Mouse (Mus musculus) hindlimb bud, embryonic 11.5 days (tissue): ENCODE results near the gene N4bp1.

Source experiments
- DNase-seq: peaks from one replicate; pipeline ENCODE4 v3.0.0-alpha.2; 2012; ENCODE audit warnings: low read depth, low spot score; ENCODE audit errors: extremely low spot score

N4bp1 gene

DNA sequence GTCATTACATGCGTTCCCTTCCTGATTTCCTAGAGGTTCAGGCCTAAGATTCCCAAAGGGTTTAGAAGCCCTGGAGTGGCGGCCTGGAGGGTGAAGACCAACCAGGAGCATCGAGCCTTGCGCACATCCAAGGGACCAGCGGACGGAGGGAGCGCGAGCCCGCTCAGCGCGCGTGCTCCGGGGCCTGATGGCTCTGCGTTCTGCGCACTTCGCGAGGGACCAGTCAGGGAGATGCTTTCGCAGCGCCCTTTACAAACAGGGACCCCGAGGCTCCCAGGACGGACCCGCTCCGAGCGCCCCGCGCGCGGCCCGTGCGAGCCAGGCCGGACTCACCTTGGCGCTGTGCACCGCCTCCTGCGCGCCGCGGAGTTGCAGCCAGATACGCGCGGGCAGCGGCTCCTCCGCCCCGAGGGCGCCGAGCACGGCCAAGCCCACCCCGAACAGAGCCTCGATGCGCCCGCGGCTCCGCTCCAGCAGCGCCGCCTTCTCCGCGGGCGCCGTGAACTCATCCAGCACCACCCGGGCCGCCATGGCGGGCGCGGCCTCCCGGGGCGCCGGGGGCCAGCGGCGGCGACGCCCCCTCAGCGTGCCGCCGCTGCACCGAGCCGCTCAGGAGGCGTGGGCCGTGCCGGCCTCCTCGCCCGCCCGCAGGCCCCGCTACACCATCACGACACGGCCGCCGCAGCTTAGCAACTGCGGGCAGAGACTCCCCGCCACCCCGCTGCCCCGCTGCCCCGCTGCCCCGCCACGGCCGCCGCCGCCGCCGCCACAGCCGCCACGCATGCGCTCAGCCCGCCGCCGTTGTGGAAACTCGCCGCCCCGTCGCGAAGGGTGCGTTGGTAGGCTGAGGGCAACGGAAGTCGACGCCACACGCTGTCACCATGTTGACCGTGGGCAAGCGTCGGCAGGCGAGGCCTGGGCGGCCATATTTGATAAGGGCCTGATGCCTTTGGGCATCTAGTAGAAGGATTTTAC, at the start of gene N4bp1:
TSS of gene N4bp1 (minus strand) at position 770 of the 975 bp plus-strand sequence.
- peak; percentile 61 for DNase-seq

DNA sequence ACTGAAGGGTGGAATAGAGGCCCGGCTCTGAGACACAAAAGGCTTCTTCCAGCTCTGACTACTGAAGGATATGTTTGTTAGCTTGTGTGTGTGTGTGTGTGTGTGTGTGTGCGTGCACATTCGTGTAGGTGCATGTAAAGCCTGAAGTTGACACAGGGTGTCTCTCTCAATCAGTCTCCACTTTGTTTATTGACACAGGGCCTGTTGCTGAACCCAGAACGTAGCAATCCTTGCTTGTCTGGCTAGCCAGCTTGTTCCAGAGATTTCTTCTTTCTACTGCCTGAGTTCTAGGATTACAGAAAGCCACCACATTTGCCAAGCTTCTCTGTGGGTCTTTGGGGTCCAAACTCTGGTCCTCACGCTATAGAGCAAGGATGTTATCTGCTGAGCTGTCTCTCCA, 49.8 kb upstream of the N4bp1 start:
- DNase-seq: no peak

DNA sequence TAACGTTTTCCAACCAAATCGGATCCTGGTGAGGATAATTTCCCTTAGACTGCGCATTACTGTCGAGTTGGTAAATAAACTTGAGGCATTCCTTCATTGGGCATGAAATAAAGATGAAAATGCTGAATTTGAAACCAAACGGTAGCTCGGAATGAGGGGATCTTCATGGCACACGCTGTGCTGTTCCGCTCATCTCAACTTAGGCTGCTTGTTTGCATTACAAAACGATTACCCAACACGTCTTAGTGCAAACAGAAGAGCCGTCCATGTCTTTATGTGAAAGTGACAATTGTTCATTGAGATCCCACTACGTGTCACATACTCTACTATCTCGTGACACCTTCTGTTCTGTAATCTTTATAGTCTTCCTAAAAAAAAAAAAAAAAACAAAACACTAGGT, 49.3 kb upstream of the N4bp1 start:
- DNase-seq: no peak

DNA sequence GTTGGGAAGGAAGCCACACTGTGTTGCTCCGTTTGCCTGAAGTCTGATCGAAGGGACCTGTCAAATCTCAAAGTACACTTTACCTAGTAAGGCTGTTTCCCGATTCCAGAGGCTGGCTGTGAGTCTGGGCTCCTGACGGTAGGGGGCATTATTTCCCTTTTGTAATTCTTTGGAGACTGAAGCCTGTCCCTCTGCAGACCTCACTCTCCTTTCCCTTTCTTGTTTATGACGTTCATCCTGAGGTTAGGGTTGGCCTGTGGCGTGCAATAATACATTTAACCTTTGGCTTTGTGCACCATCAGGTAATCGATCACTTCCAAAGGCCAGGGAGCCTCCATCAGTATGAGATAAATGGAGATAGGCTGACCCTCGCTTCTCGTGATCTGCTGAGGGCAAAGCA, 48.8 kb upstream of the N4bp1 start:
- peak; percentile 46 for DNase-seq

DNA sequence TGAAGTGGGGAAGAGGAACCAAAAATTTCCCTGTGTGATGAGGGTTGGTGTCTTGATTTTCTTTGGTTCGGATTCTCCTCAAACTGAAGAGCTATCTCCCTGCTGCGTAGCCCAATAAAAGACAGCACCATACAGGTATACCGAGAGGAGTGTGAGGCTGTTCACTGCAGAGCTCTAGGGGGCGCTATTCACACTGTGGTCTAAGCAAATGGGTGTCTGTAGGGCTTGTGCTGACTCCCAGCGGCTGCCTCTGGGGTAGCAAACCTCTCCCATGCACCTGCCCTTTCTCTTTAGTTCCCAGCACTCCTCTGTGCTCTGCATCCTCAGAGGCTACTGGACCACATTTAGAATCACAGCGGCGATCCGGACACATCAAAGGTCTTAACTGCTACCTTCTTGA, 41.2 kb upstream of the N4bp1 start:
- DNase-seq: no peak

DNA sequence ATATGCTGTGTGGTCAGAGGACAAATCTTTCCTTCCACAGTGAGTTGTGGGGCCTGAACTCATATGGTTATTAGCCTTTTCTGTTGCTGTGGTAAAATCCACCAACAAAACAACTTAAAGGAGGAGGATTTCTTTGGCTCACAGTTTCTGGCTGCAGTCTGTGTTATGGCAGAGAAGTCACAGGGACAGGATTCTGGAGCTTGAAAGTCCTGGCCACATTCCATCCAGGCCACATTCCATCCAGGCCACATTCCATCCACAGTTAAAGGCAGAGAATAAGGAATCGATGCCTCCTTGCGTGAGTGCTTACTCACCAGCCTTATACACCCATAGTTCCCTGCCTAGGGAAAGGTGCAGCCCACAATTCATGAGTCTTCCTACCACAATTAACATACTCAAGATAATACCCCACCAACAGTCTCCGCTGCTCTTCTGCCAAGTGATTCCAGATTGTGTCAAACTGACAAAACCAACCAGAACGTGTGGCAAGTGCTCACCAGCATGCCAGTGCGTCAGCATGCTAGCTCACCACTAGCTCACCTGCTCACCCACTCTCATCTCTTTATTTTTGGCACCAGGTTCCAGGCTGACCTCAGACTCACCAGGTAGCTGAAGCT, 38.3 kb upstream of the N4bp1 start:
- no peak for DNase-seq

DNA sequence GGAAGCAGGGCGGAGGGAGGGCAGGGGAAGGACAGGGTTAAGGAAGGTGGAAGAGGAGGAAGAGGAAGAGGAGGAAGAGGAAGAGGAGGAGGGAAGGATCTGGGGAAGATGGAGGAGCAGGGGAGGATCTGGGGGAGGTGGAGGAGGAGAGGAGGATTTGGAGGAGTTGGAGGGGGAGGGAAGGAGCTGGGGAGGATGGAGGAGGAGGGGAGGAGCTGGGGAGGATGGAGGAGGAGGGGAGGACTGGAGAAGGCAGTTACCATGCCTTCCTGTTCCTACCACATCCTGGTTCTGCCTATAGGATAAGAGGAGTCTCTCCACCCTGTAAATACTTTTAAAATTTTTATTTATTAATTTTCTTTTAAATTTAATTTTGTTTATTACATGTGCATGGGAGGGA, 37.6 kb upstream of the N4bp1 start:
- no peak for DNase-seq

DNA sequence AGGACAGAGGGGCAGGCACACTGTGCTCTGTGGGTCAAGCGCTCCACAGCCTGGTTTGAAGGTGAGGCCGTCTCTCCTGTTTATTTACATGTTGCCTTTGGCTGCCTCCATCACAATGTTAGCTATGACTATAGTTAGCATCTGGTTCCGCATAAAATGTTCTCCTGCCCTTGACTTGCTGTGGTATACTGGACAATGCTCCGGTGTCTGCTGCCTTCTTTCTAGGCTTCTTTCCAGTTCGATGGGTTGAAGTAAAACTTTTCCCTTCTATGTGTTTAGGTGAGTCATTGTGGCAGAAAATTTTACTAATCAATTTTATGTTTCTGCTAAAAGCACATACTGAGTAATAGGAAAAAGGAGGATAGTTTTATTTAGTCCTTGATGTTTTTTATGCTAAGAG, 37.1 kb upstream of the N4bp1 start:
- no peak for DNase-seq

DNA sequence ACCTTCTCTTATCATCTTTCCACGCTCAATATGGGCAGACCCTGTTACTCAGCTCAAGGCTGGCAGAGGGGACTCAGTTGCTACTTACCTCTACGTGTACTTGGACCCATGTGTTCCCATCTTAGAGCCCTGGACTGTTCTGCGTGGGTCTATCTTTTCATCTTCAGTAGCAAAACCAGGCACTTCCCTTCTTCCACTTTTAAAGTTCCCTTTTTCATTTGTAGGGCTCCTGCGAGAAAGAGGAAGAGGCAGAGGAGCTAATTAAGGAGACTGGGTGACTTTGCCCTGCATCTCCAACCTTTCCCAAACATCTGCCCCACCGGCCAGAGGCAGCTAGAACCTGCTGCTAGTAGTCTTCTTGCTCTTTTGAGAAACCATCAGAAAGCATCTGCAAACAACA, 35.9 kb upstream of the N4bp1 start:
- DNase-seq: no peak

DNA sequence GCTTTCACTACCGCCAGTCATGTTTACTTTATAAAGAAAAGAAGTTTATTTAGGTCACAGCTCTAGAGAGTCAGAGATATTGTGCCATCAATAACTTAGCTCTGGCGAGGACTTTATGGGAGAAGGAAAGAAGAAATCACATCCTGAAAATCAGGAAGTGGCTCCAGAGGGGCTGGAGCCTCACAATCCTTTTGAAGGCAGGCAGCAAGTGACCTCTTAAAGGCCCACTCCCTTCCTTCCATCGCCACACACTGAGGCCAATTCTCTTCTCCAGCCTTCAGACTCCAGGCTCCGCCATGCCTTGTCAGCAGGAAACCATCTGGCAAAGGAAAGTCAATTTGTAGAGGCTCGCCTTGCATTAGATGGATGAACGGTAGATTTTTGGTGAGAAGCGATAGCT, 35.4 kb upstream of the N4bp1 start:
- DNase-seq: no peak

DNA sequence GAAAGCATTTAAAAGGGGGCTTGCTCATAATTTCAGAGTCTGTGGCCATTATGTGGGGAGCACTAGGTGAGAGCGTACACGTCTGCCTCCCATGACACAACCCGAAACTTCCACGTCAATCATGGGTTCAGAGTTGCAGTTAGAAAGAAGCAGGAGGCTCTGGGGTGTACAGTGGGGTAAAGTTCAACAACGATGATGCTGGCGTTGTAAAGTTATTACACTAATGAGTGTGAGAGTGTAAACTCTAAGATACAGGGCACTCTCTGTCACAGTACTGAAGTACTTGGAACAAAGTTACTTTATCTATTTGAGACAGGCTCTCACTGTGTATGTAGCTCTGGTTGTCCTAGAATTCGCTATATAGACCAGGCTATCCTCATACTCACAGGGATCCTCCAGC, 35.0 kb upstream of the N4bp1 start:
- no peak for DNase-seq

DNA sequence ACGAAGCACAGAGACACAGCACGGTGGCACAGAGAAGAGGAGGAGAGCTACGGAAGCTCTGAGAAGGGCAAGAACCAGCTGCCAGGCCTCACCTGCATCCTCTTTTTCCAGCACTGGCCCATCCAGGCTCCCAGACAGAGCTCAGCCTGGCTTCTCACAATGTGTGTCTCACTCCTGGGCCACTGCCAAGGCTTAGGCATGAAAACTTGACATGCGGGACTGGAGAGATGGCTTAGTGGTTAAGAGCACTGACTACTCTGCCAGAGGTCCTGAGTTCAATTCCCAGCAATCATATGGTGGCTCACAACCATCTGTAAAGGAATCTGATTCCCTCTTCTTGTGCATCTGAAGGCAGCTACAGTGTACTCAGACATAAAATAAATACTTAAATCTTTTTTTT, 34.2 kb upstream of the N4bp1 start:
- no peak for DNase-seq

DNA sequence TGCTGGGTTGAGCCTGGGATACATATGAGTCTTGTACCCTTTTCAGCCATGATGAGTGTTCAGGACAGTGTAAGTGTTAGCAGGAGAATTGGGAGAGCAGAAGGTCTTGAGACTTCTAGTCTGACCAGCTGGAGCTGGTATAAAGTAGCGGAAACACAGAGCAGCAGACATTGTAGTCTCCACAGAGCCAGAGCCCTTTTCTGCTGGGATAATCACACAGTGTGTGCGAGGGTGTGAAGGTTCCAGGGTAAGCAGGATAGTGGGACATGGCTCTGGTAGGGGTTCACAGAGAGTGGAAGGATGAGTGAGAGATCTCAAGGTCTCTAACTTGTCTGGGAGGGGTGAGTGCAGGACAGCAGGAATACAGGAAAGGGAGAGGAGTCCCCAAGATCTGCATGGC, 33.0 kb upstream of the N4bp1 start:
- no peak for DNase-seq

DNA sequence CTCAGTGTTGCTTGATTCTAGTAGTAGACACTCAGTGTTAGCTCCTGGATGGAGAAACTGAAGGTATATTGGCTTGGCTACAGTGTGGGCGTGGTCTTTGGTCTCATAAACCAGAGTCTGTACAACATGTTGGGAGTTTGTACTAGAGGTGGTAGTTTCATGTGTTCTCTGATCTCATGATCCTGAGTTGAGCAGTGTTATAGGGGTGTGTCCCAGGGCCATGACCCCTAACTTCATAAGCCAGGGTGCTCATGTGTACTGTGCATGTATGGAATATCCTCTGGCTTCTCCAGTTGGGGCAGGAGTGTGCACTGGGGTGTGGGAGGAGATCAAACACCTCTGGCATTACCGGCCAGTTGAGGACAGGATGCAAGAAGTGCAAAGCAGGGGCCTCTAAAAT, 32.6 kb upstream of the N4bp1 start:
- DNase-seq: no peak

DNA sequence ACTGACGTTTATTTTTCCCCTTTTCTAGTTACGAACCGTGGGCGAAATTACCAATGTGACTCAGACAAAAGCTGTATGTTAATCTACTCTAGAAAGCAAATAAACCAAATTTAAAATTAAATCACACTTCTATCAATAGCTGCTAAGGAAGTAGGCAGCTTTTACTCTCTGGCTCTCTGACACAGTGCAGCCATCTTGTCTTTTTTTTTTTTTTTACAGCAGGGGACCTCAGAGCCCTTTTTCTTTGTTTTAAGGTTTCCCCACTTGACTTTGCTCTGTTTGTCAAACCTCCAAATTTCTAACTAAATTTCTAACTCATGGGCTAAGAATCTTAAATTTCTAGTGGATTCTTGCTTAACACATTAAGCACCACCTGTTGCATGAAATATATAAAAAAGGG, 31.3 kb upstream of the N4bp1 start:
- DNase-seq: no peak

DNA sequence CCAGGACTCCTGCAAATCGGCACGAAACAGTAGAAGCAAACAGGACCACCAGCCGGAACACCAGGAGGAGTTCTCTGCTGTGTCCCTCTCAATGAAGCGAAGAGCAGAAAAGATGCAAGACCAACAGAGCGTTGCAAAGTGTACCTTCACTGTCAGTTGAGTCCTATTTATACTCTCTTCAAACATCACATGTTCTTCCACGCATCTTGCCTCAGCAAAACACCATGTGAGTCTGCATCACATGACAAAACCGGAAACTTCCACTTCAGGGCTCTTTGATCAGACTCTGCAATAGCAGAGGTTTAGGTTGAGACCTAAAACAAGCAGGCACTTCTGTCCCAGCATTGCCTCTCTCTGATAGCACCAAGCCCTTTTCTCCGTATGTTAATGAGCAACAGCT, 26.1 kb upstream of the N4bp1 start:
- DNase-seq: no peak

DNA sequence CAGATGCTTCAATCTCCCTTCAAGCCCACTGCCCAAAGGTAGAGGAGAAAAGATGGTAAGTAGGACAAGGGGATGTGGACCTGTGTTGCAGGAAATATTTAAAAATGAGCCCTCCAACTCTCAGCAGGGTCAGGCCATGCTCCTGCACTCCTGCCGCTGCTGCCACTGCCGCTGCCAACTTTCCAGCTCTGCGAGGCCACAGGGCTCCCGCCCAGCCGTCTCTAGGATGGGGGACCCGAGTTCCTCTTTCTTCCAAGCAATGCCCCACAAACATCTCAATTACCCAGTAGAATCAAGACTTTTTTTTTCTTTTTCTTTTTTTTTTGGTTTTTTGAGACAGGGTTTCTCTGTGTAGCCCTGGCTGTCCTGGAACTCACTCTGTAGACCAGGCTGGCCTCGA, 25.2 kb upstream of the N4bp1 start:
- DNase-seq: no peak

DNA sequence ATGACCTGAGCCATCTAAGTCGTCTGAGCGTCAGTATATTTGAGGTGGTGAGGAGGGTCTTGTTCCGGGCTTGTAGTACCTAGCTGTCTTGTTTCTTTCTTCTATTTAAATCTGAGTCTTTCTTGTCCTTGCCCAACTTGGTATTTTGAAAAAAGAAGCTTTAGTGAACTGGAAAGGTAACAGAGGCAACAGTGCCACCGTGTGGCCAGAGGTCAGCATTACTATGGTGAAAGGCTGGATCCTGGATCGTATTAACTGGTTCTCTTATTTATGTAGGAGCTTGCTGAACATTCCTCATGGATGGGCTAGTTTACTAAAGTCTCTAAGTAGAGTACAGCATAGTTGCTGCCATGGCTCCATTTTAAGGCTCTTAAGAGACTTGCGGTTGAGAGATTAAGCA, 23.5 kb upstream of the N4bp1 start:
- peak; percentile 80 for DNase-seq

DNA sequence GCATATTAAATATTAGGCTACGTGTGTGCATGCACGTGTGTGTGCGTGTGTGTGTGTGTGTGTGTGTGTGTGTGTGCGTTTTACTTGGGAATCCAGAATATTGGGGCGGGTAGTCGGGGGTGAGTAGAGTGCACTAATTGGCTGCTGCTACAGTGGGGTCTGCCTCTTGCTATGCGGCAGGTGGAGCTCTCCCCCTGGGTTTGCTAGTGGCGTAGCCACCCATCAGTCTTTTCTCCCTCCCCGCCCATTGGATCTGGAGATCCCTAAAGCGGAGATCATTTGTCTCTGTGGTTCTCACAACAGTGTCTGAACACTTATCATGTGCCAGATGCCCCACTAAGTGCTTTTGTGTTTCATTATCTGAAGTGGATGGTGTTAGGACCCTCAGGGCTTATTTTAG, 19.9 kb upstream of the N4bp1 start:
- no peak for DNase-seq

DNA sequence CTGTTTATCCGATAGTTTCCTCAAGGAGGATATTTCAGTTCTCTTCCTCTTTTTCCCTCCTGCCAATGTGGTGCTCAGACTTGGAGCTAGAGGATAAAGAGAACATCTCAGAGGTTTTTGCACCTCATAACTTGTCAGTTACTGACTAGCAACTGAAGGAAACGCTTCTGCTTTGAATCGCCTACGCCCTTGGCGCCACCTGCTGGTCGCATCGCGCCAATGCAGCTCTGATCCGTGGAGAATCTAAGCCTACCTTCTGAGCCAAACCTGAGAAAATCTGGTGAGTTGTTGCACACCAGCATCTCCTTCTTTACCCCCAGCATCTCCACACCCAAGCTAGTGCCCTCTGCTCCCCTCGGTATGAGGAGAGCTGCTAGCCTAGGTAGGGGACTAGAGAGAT, 18.0 kb upstream of the N4bp1 start:
- DNase-seq: peak; percentile 63

DNA sequence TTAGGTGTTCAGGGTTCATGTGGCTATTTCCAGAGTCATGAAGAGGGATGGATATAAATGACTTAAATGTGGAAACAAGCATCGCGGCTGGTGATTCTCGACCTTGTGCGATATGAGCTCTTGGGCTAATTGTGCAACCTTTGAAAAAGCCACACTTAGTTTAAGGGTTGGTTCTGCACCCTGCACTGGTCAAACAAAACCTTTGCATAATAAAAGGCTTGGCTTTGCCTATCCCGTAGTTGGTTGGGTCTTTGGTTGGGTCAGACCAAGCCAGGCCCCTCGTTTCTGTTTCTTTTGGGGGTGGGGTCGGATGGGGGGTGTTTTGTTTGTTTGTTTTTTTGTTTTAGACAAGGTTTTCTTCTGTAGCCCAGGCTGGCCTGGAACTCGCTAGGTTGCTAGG, 17.6 kb upstream of the N4bp1 start:
- no peak for DNase-seq

DNA sequence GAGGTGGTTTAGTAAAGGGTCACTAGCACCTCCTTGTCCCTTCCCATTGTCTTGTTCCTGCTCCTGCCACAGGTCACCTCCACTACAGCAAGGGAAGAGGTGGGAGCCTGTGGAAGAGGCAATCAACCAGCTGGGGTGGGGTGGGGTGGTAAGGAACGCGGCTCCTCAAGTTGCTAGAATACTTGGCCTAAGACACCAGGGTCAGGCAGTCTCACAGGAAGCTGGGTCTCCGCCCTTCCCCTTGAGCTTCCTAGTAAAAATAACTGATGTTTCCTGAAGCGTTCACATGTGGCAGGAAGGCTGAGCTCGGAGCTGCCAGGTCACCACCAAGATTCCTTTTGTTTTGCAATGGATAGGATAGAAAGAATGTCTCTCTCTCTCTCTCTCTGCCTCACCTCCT, 16.9 kb upstream of the N4bp1 start:
- no peak for DNase-seq
